Mouse (Mus musculus) hindbrain, embryonic 13.5 days (tissue): ENCODE measurements at regions not wholly inside any gene's neighbourhood (a gene's known extent, or its start where the extent isn't known, plus 50 kb on each side); places are given as distances from the start of the nearest gene placed in this dataset.

Source experiments
- ATAC-seq: fragments of 200-750 bp; cut with Nextera tagmentation; 2 replicates; pipeline ENCODE4 v1.8.0; 2017; ENCODE audit warnings: moderate TSS enrichment; ENCODE audit not compliant: low FRiP score
- H3K27ac ChIP-seq: fragments of 300-500 bp; sonication (generic); 2 replicates; pipeline ENCODE4 v1.5.1; 2015; ENCODE audit warnings: inconsistent platforms, mild to moderate bottlenecking, moderate library complexity
- H3K27me3 ChIP-seq: fragments of 300-500 bp; sonication (generic); 2 replicates; pipeline ENCODE4 v1.6.1; 2015; ENCODE audit warnings: mild to moderate bottlenecking, inconsistent platforms
- H3K36me3 ChIP-seq: fragments of 300-500 bp; sonication (generic); 2 replicates; pipeline ENCODE4 v1.6.1; 2015; ENCODE audit warnings: mild to moderate bottlenecking, inconsistent platforms
- H3K4me1 ChIP-seq: fragments of 300-500 bp; sonication (generic); replicated peaks from 2 replicates; pipeline ENCODE4 v1.6.1; 2015; ENCODE audit warnings: inconsistent platforms
- H3K4me2 ChIP-seq: fragments of 300-500 bp; sonication (generic); 2 replicates; pipeline ENCODE4 v1.6.1; 2015; ENCODE audit warnings: inconsistent platforms, mild to moderate bottlenecking, moderate library complexity
- H3K4me3 ChIP-seq: fragments of 300-500 bp; sonication (generic); 2 replicates; pipeline ENCODE4 v1.5.1; 2015; ENCODE audit warnings: mild to moderate bottlenecking, inconsistent platforms
- H3K9ac ChIP-seq: fragments of 300-500 bp; sonication (generic); 2 replicates; pipeline ENCODE4 v1.6.1; 2015; ENCODE audit warnings: mild to moderate bottlenecking, inconsistent platforms
- H3K9me3 ChIP-seq: fragments of 300-500 bp; sonication (generic); 2 replicates; pipeline ENCODE4 v1.6.1; 2016; ENCODE audit warnings: inconsistent platforms
- WGBS: fragments of 180-500 bp; shearing (Covaris S2); methylation state at CpG from one replicate; pipeline ENCODE4 v1.1.7; 2015; 5-methylcytosine and 5-hydroxymethylcytosine counted together

DNA sequence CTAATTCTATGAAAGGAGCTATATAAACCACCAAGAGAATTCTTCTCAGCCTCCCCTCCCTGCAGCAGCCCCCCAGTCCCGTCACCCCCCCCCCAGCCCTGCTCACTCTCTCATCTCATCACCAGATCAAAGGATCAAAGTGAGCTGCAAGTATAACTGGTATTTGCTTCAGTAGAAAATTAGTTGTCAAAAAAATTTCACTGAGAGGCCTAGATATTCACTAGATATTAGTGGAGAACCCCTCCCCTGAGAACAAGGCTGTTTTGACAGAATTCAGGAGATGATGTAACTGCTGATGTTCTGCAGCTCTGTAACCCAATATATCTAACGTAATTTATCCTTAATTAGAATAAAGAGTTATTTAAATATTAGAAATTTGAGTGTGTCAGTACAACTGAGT is 124.2 kb upstream of the Slitrk2 start:
- Histone ChIP-seq H3K36me3 (no peaks in the 10 kb centered on the region), H3K27me3 (no peaks in the 10 kb centered on the region), H3K4me1 (no peaks in the 10 kb centered on the region), H3K4me2 (no peak overlapping the region), H3K9ac (no peak overlapping the region), H3K27ac (no peak overlapping the region), H3K9me3 (no peaks in the 10 kb centered on the region), H3K4me3 (no peak overlapping the region)
- WGBS, result 57% methylated on average over 2 of the region's 2 CpGs
- no peak for ATAC-seq

GRCm38 (mm10) chrX:66526842-66527623 is 122.1 kb upstream of the Slitrk2 start:
- Histone ChIP-seq H3K27ac (no peak overlapping the region), H3K9me3 (no peaks in the 10 kb centered on the region), H3K4me1 (no peaks in the 10 kb centered on the region), H3K9ac (no peak overlapping the region), H3K27me3 (no peaks in the 10 kb centered on the region), H3K4me2 (no peak overlapping the region), H3K36me3 (no peaks in the 10 kb centered on the region), H3K4me3 (no peak overlapping the region)
- peak; percentile 59; the same call in 1 of the 2 replicates for ATAC-seq
- WGBS, result 59% methylated on average over 3 of the region's 3 CpGs

GRCm38 (mm10) chrX:66528931-66529330 is 120.2 kb upstream of the Slitrk2 start:
- Histone ChIP-seq H3K27me3 (no peaks in the 10 kb centered on the region), H3K36me3 (no peaks in the 10 kb centered on the region), H3K9me3 (no peaks in the 10 kb centered on the region), H3K9ac (no peak overlapping the region), H3K27ac (no peak overlapping the region), H3K4me1 (no peaks in the 10 kb centered on the region), H3K4me2 (no peak overlapping the region), H3K4me3 (no peak overlapping the region)
- WGBS, result 87% methylated on average over 1 of the region's 1 CpGs
- no peak for ATAC-seq

GRCm38 (mm10) chrX:66544002-66544520 is 105.1 kb upstream of the Slitrk2 start:
- no peak for ATAC-seq
- Histone ChIP-seq H3K4me2 (no peak overlapping the region), H3K9ac (no peak overlapping the region), H3K27ac (no peak overlapping the region), H3K4me3 (no peak overlapping the region), H3K4me1 (no peaks in the 10 kb centered on the region), H3K27me3 (no peaks in the 10 kb centered on the region), H3K9me3 (no peaks in the 10 kb centered on the region), H3K36me3 (no peaks in the 10 kb centered on the region)
- WGBS, result 52% methylated on average over 2 of the region's 2 CpGs

DNA sequence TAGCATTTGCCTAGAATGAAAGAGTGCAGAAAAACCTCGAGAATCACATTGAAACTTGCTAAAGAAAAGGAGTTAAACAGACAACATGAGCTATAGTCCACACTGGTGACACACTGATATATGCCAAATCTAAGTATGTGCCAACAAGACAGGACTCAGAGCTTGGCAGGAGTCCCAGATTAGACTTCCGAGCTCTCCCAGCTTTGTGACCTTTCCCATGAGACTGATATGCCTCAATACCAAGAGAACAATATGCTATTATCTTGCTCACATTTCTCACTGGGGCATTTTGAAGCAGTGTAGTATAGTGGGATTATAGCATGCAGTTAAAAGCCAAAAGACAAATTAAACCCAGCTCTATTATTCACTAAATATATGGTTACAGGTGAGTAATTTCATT is 94.6 kb upstream of the Slitrk2 start:
- Histone ChIP-seq H3K4me1 (no peaks in the 10 kb centered on the region), H3K9me3 (no peaks in the 10 kb centered on the region), H3K27ac (no peak overlapping the region), H3K4me2 (no peak overlapping the region), H3K4me3 (no peak overlapping the region), H3K9ac (no peak overlapping the region), H3K36me3 (no peaks in the 10 kb centered on the region), H3K27me3 (no peaks in the 10 kb centered on the region)
- 35% methylated on average over 2 of the region's 2 CpGs for WGBS
- 0 out of 2 replicates have a peak, but pooled peaks have one; percentile 43 for ATAC-seq
